Comparison of ENCODE assay signal across 18 mouse cellular contexts in genomic region chr13:111957674-111958273, GRCm38 (mm10).
DNase-seq lines count a peak whose midpoint lies in the region; ATAC-seq lines count a peak whose summit lies in the region.
"Had no signal": no experiment of that assay in that cellular context is flagged by ENCODE, and none has a peak within 500 bp of the region (broad histone marks: within the 10 kb centered on the region; RNA-seq: fewer than 3 reads in every experiment).

No protein-coding gene starts in this region.

- peak; percentile 69 for ATAC-seq in erythroblast, adult 5-6 weeks (replicated peaks; ENCODE audit: low FRiP score, poor library complexity, severe bottlenecking)
- ATAC-seq in liver, embryonic 13.5 days (ENCODE audit: low read depth): peak; percentile 84
- peak; percentile 74 for ATAC-seq in megakaryocyte-erythroid progenitor cell, adult 5-6 weeks (replicated peaks; ENCODE audit: low FRiP score, low TSS enrichment, poor library complexity, severe bottlenecking)
- no peak for ATAC-seq in megakaryocyte, adult 5-6 weeks (ENCODE audit: poor library complexity, severe bottlenecking)
- ATAC-seq: forebrain, postnatal 0 days; inflammation-experienced regulatory T-cells, adult 6 months had no signal

- no peaks in the 10 kb centered on the region for H3K36me3 ChIP-seq in heart, embryonic 10.5 days
- no peaks in the 10 kb centered on the region for H3K36me3 ChIP-seq in liver, embryonic 13.5 days
- H3K36me3 ChIP-seq: embryonic facial prominence, embryonic 15.5 days; forebrain, embryonic 10.5 days; midbrain, embryonic 12.5 days had no signal

- 86% methylated on average over 11 of the region's 11 CpGs for WGBS in heart, embryonic 10.5 days
- WGBS in liver, embryonic 13.5 days (ENCODE audit: insufficient replicate concordance): 68% methylated on average over 11 of the region's 11 CpGs

- H3K4me3 ChIP-seq in heart, embryonic 10.5 days: no peak overlapping the region
- H3K4me3 ChIP-seq in liver, embryonic 13.5 days (replicated peaks): no peak overlapping the region
- H3K4me3 ChIP-seq: embryonic facial prominence, embryonic 15.5 days; forebrain, embryonic 10.5 days; midbrain, embryonic 12.5 days had no signal

- peaks cover 25% of the 10 kb centered on the region for H3K4me1 ChIP-seq in heart, embryonic 10.5 days
- H3K4me1 ChIP-seq in liver, embryonic 13.5 days (replicated peaks): peaks cover 53% of the 10 kb centered on the region

- H3K9me3 ChIP-seq in heart, embryonic 10.5 days: no peaks in the 10 kb centered on the region
- no peaks in the 10 kb centered on the region for H3K9me3 ChIP-seq in liver, embryonic 13.5 days (replicated peaks)
- H3K9me3 ChIP-seq: embryonic facial prominence, embryonic 15.5 days; forebrain, embryonic 10.5 days; midbrain, embryonic 12.5 days had no signal

- no peaks in the 10 kb centered on the region for H3K27me3 ChIP-seq in heart, embryonic 10.5 days (ENCODE audit: insufficient read depth, poor library complexity, severe bottlenecking)
- H3K27me3 ChIP-seq in liver, embryonic 13.5 days: 0 out of 2 replicates have a peak, but pooled peaks cover 3% of the 10 kb centered on the region
- H3K27me3 ChIP-seq: embryonic facial prominence, embryonic 15.5 days; midbrain, embryonic 12.5 days had no signal

- peak overlapping the region; percentile 49; the same call in 1 of the 2 replicates for H3K9ac ChIP-seq in liver, embryonic 13.5 days
- H3K9ac ChIP-seq: embryonic facial prominence, embryonic 15.5 days; forebrain, postnatal 0 days; hindbrain, embryonic 14.5 days; midbrain, embryonic 12.5 days had no signal

- DNase-seq in heart, embryonic 10.5 days (ENCODE audit: low spot score): no peak
- no peak for DNase-seq in heart, postnatal 14 days
- DNase-seq in liver, embryonic 13.5 days: no peak
- DNase-seq in left cerebral cortex, adult 8-10 months (ENCODE audit: low spot score in 2 of 2): no peak
- DNase-seq: adrenal gland, postnatal 25 days; cerebellum, adult 11 months; cerebellum, adult 9-11 months; forebrain, postnatal 0 days; gastrocnemius, postnatal 36 days had no signal

- H3K27ac ChIP-seq in heart, embryonic 10.5 days: 0 out of 2 replicates have a peak overlapping the region, but pooled peaks have one; percentile 13
- peak overlapping the region; percentile 85 for H3K27ac ChIP-seq in liver, embryonic 13.5 days
- H3K27ac ChIP-seq: embryonic facial prominence, embryonic 15.5 days; forebrain, embryonic 10.5 days; hindbrain, embryonic 14.5 days; macrophage; midbrain, embryonic 12.5 days had no signal

- H3K4me2 ChIP-seq in liver, embryonic 13.5 days: peak overlapping the region; percentile 27; the same call in 1 of the 2 replicates
- H3K4me2 ChIP-seq: embryonic facial prominence, embryonic 15.5 days; hindbrain, embryonic 14.5 days; midbrain, embryonic 12.5 days had no signal

- intact Hi-C loops in heart, postnatal 14 days (cut with DNase I): loop anchor here (5.0 kb wide), 2 partner anchors 125 to 240 kb away; no protein-coding TSS in a partner anchor
